Mouse (Mus musculus) cortical plate, adult 2 months (tissue): ENCODE measurements around the gene Atp6v1b1.

ENCODE experiments used
- CTCF ChIP-seq: fragments of 200-500 bp; IDR thresholded peaks from 2 replicates; pipeline ENCODE4 v1.5.1; 2011; ENCODE audit warnings: mild to moderate bottlenecking, control low read depth, low read length; ENCODE audit not compliant: insufficient read depth; ENCODE audit errors: extremely low read depth
- POLR2A ChIP-seq: fragments of 200-500 bp; IDR thresholded peaks from 2 replicates; pipeline ENCODE4 v1.6.1; 2011; ENCODE audit warnings: mild to moderate bottlenecking, low read length, control low read depth; ENCODE audit not compliant: insufficient read depth; ENCODE audit errors: extremely low read depth

DNA sequence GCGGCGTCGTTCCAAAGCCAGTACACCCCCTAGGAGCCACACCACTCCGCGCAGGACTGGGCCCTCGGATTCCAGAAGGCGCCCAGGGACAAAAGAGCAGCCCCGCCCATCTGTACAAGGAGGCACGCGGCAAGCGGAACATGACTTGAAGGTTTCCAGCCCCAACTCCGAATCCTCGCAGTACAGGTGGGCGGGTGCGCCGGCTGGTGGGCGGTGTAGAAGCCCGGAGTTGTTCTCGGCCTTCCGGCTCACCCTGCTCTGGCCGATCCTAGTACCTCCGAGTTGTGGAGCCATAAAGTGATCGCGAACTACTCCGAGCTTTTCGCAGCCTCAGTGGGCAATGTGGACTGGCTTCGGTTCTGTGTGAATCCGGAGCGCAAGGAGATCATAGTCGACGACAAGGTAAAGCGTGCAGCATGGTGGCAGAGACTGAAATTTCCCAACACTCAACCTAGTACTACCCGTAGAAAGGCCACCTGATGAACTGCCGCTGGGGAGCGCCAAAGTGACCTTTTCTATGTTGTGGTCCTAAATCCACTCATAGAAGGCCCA lies 20.2 kb downstream of the Atp6v1b1 start:
- TF ChIP-seq CTCF: no peak
- TF ChIP-seq POLR2A: no peak
